Mouse (Mus musculus): ENCODE measurements around the gene Col9a1.

- TF ChIP-seq CTCF (conservative IDR thresholded peaks at IDR 0.05; ENCODE audit: insufficient read depth, insufficient read length, low read depth, low read length) = no peak
- no peak for TF ChIP-seq POLR2A (IDR thresholded peaks at IDR 0.05; ENCODE audit: low read depth, low read length)
These were observed 7.6 kb downstream of the Col9a1 start for GRCm38 (mm10) chr1:24184981-24185380.
